Mouse (Mus musculus) cerebellum, postnatal 25 days (tissue): ENCODE data around the gene Hspb6.

Source experiments
- DNase-seq, 2 experiments: peaks; one replicate each; pipeline ENCODE4 v3.0.0; 2021; ENCODE audit warnings: mixed read lengths in 2 of 2

Hspb6 gene

GRCm38 (mm10) chr7:30553810-30554584 lies 2.0 kb downstream of the Hspb6 start:
- peak in 1 of 2 experiments; percentile 45 for DNase-seq

GRCm38 (mm10) chr7:30556894-30557536 lies 5.0 kb downstream of the Hspb6 start:
- peak in 1 of 2 experiments; percentile 45 for DNase-seq

- DNase-seq, result no peak
Measured at GRCm38 (mm10) chr7:30557901-30558514, 6.0 kb downstream of the Hspb6 start.

GRCm38 (mm10) chr7:30558656-30559442 lies 6.9 kb downstream of the Hspb6 start:
- DNase-seq, result no peak

- peak; percentile 98 to 99 for DNase-seq
Measured at GRCm38 (mm10) chr7:30559443-30559954, 7.5 kb downstream of the Hspb6 start, which contains the start of gene Lin37. Gene Lin37, minus strand, starts transcription at chr7:30559838.

- no peak for DNase-seq
Measured at GRCm38 (mm10) chr7:30560296-30560695, 8.3 kb downstream of the Hspb6 start.

- DNase-seq, result no peak
Measured at GRCm38 (mm10) chr7:30562526-30563116, 10.6 kb downstream of the Hspb6 start.

- DNase-seq, result peak; percentile 94 to 98
Measured at GRCm38 (mm10) chr7:30563117-30563905, 11.3 kb downstream of the Hspb6 start, which contains the start of the genes U2af1l4, Gm49396 and Psenen. Gene U2af1l4, plus strand, starts transcription at chr7:30563301. Gene Gm49396, plus strand, starts transcription at chr7:30563344. Gene Psenen, minus strand, starts transcription at chr7:30563627.

- DNase-seq, result no peak
Measured at GRCm38 (mm10) chr7:30563906-30564280, 11.9 kb downstream of the Hspb6 start.

- DNase-seq, result no peak
Measured at GRCm38 (mm10) chr7:30564970-30565571, 13.1 kb downstream of the Hspb6 start, which contains the start of gene Igflr1. Gene Igflr1, plus strand, starts transcription at chr7:30565427.

- DNase-seq, result no peak
Measured at GRCm38 (mm10) chr7:30566033-30566432, 14.1 kb downstream of the Hspb6 start.

- DNase-seq, result no peak
Measured at GRCm38 (mm10) chr7:30567555-30567954, 15.6 kb downstream of the Hspb6 start.

GRCm38 (mm10) chr7:30572389-30572788 lies 20.4 kb downstream of the Hspb6 start:
- no peak for DNase-seq

- peak; percentile 87 to 91 for DNase-seq
Measured at GRCm38 (mm10) chr7:30572969-30573368, 21.0 kb downstream of the Hspb6 start.

- DNase-seq, result no peak
Measured at GRCm38 (mm10) chr7:30579950-30580349, 28.0 kb downstream of the Hspb6 start.

GRCm38 (mm10) chr7:30581547-30581946 lies 29.6 kb downstream of the Hspb6 start:
- DNase-seq, result no peak

GRCm38 (mm10) chr7:30584339-30584738 lies 32.4 kb downstream of the Hspb6 start:
- no peak for DNase-seq

- DNase-seq, result no peak
Measured at GRCm38 (mm10) chr7:30585170-30585569, 33.2 kb downstream of the Hspb6 start.

GRCm38 (mm10) chr7:30586455-30587020 lies 34.6 kb downstream of the Hspb6 start:
- no peak for DNase-seq
